In the genomic region with DNA sequence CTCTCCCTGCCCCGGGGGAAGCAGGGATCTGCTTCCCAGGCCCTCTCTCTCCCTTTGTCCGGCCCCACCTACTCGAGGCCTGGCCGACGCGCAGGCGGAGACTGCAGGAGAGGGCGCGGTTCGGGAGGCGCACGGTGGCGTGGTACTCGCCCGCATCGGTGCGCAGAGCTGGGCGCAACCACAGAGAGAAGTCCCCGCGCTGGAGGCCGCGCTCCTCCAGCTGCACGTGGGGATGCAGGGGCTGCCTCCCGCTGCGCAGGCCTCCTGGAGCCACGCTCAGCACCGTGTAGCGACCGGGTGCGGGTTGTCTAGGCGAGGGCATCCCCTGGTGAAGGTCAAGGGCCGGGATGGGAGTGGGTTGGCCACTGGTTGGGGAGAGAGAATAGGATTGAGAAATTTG, we compare ENCODE assay signal across 9 mouse cellular contexts. TPM values are rescaled to one million over a fixed set of nuclear protein-coding genes. Genes with fewer than 3 reads are reported as not detected.
DNase-seq lines count a peak whose midpoint lies in the region; ATAC-seq and TF ChIP-seq lines count a peak whose summit lies in the region.
"Had no signal": no experiment of that assay in that cellular context is flagged by ENCODE, and none has a peak within 500 bp of the region (broad histone marks: within the 10 kb centered on the region; RNA-seq: fewer than 3 reads in every experiment).

No protein-coding gene starts in this region.

- no peaks in the 10 kb centered on the region for H3K36me3 ChIP-seq in testis, adult 2 months (ENCODE audit: control insufficient read depth, insufficient read depth, low read length)
- peaks cover 27% of the 10 kb centered on the region for H3K36me3 ChIP-seq in limb, embryonic 13.5 days
- H3K36me3 ChIP-seq in stomach, postnatal 0 days (ENCODE audit: control insufficient read depth, insufficient read depth, low read length), result peaks cover 13% of the 10 kb centered on the region

- no peaks in the 10 kb centered on the region for H3K9me3 ChIP-seq in limb, embryonic 13.5 days
- no peaks in the 10 kb centered on the region for H3K9me3 ChIP-seq in stomach, postnatal 0 days (ENCODE audit: control insufficient read depth, low read length)

- no peak for TF ChIP-seq EP300 in stomach, postnatal 0 days (optimal IDR thresholded peaks at IDR 0.05)

- TF ChIP-seq CTCF in testis, adult 2 months (IDR thresholded peaks at IDR 0.05; ENCODE audit: control insufficient read depth, insufficient read depth, insufficient replicate concordance, low read depth, low read length), result no peak
- TF ChIP-seq CTCF in stomach, postnatal 0 days (IDR thresholded peaks at IDR 0.05; ENCODE audit: low read depth), result no peak
- TF ChIP-seq CTCF in left cerebral cortex, adult 2 months (IDR thresholded peaks at IDR 0.05), result no peak

- peak; percentile 38 for DNase-seq in adrenal gland, postnatal 14 days
- no peak for DNase-seq in adrenal gland, postnatal 25 days
- no peak for DNase-seq in testis, postnatal 10 days (ENCODE audit: low spot score)
- DNase-seq in stomach, postnatal 0 days (ENCODE audit: low spot score), result peak; percentile 62
- no peak for DNase-seq in left cerebral cortex, adult 2 months (ENCODE audit: extremely low spot score in 1 of 2, low spot score in 2 of 2)
- no peak for DNase-seq in B cell, adult 2 months

- TF ChIP-seq POLR2A in testis, adult 2 months (IDR thresholded peaks at IDR 0.05; ENCODE audit: control insufficient read depth, low read depth, low read length), result no peak

- peak overlapping the region; percentile 22 for H3K4me3 ChIP-seq in testis, adult 2 months (ENCODE audit: control insufficient read depth, low read depth, low read length)
- peak overlapping the region; percentile 25 for H3K4me3 ChIP-seq in limb, embryonic 13.5 days
- 0 out of 2 replicates have a peak overlapping the region, but pooled peaks have one; percentile 1 for H3K4me3 ChIP-seq in stomach, postnatal 0 days (ENCODE audit: low read depth, low read length)
- H3K4me3 ChIP-seq in left cerebral cortex, adult 2 months, result no peak overlapping the region; the same call in 1 of the 2 replicates

- peak overlapping the region; percentile 57 for H3K4me2 ChIP-seq in limb, embryonic 13.5 days (replicated peaks)
- peak overlapping the region; percentile 29 for H3K4me2 ChIP-seq in stomach, postnatal 0 days (replicated peaks; ENCODE audit: low read depth)

- H3K4me1 ChIP-seq in testis, adult 2 months (ENCODE audit: control insufficient read depth, insufficient read depth, low read length), result peaks cover 19% of the 10 kb centered on the region
- H3K4me1 ChIP-seq in limb, embryonic 13.5 days, result peaks cover 46% of the 10 kb centered on the region
- H3K4me1 ChIP-seq in stomach, postnatal 0 days (replicated peaks; ENCODE audit: control insufficient read depth, insufficient read depth), result peaks cover 12% of the 10 kb centered on the region; the same call in 1 of the 2 replicates

- peak overlapping the region; percentile 60 for H3K9ac ChIP-seq in limb, embryonic 13.5 days
- H3K9ac ChIP-seq in stomach, postnatal 0 days (ENCODE audit: low read length), result no peak overlapping the region

- ATAC-seq in limb, embryonic 13.5 days (ENCODE audit: low FRiP score, low read depth), result no peak
- ATAC-seq in stomach, postnatal 0 days (ENCODE audit: low FRiP score, low TSS enrichment), result peak; percentile 54; the same call in 1 of the 2 replicates

- 3% methylated on average over 32 of the region's 32 CpGs for WGBS in limb, embryonic 13.5 days
- WGBS in stomach, postnatal 0 days, result 15% methylated on average over 31 of the region's 32 CpGs

- no peaks in the 10 kb centered on the region for H3K27me3 ChIP-seq in testis, adult 2 months (ENCODE audit: control insufficient read depth, insufficient read depth, low read length)
- H3K27me3 ChIP-seq in limb, embryonic 13.5 days, result peaks cover 22% of the 10 kb centered on the region
- no peaks in the 10 kb centered on the region for H3K27me3 ChIP-seq in stomach, postnatal 0 days (ENCODE audit: control insufficient read depth, insufficient read depth, low read length)

- intact Hi-C loops in left cerebral cortex, adult 2 months (cut with DNase I), result no loop called here

- no peak overlapping the region for H3K27ac ChIP-seq in testis, adult 2 months (ENCODE audit: control insufficient read depth, insufficient read depth, low read depth, low read length)
- H3K27ac ChIP-seq in limb, embryonic 13.5 days, result no peak overlapping the region
- no peak overlapping the region for H3K27ac ChIP-seq in stomach, postnatal 0 days (replicated peaks)
- no peak overlapping the region for H3K27ac ChIP-seq in left cerebral cortex, adult 2 months
- H3K27ac ChIP-seq: macrophage had no signal

RNA-seq across cellular contexts. Expression of a gene that starts 1.5 kb away (rescaled TPM):
- total RNA-seq in adrenal gland, postnatal 14 days (2021), result 1.5 and 2.5 TPM in 2 replicates
- 1.2 and 1.4 TPM in 2 replicates for total RNA-seq in adrenal gland, postnatal 25 days (2021)
- polyA plus RNA-seq in testis, adult 2 months (2012; rRNA removed), result 0.11 and 0.12 TPM in 2 replicates
- polyA plus RNA-seq in limb, embryonic 13.5 days (2015; fragmentation: Nextera tagmentation; extraction: Ambion mirVana), result 1.7 and 3.1 TPM in 2 replicates
- polyA plus RNA-seq in stomach, postnatal 0 days (2015; fragmentation: Nextera tagmentation; extraction: Ambion mirVana), result 0.93 and 1.4 TPM in 2 replicates
- 1 to 10 TPM; 2.1 to 3.1 TPM for total RNA-seq in left cerebral cortex, adult 2 months (2021)

RNA-seq across cellular contexts. Expression of a gene that starts 9.9 kb away (rescaled TPM):
- 917 and 925 TPM in 2 replicates for total RNA-seq in adrenal gland, postnatal 14 days (2021)
- 790 and 858 TPM in 2 replicates for total RNA-seq in adrenal gland, postnatal 25 days (2021)
- polyA plus RNA-seq in testis, adult 2 months (2012; rRNA removed), result 142 and 168 TPM in 2 replicates
- polyA plus RNA-seq in limb, embryonic 13.5 days (2015; fragmentation: Nextera tagmentation; extraction: Ambion mirVana), result 303 and 321 TPM in 2 replicates
- 260 and 276 TPM in 2 replicates for polyA plus RNA-seq in stomach, postnatal 0 days (2015; fragmentation: Nextera tagmentation; extraction: Ambion mirVana)
- 100 to 1,000 TPM; 845 to 926 TPM for total RNA-seq in left cerebral cortex, adult 2 months (2021)

RNA-seq across cellular contexts. Expression of a gene that starts 21.2 kb away (rescaled TPM):
- total RNA-seq in adrenal gland, postnatal 14 days (2021), result 274 and 276 TPM in 2 replicates
- 271 and 277 TPM in 2 replicates for total RNA-seq in adrenal gland, postnatal 25 days (2021)
- polyA plus RNA-seq in testis, adult 2 months (2012; rRNA removed), result 75.4 and 76.5 TPM in 2 replicates
- 354 and 355 TPM in 2 replicates for polyA plus RNA-seq in limb, embryonic 13.5 days (2015; fragmentation: Nextera tagmentation; extraction: Ambion mirVana)
- polyA plus RNA-seq in stomach, postnatal 0 days (2015; fragmentation: Nextera tagmentation; extraction: Ambion mirVana), result 312 and 330 TPM in 2 replicates
- total RNA-seq in left cerebral cortex, adult 2 months (2021), result 100 to 1,000 TPM; 617 to 624 TPM

RNA-seq across cellular contexts. Expression of a gene that starts 22.0 kb away (rescaled TPM):
- total RNA-seq in adrenal gland, postnatal 14 days (2021), result 1.4 and 13.0 TPM in 2 replicates
- total RNA-seq in adrenal gland, postnatal 25 days (2021), result 0.21 TPM in 1 of 2 replicates, not detected in the other
- polyA plus RNA-seq in testis, adult 2 months (2012; rRNA removed), result 0.53 and 0.67 TPM in 2 replicates
- polyA plus RNA-seq in limb, embryonic 13.5 days (2015; fragmentation: Nextera tagmentation; extraction: Ambion mirVana), result 0.04 and 0.15 TPM in 2 replicates
- 0.45 and 0.65 TPM in 2 replicates for polyA plus RNA-seq in stomach, postnatal 0 days (2015; fragmentation: Nextera tagmentation; extraction: Ambion mirVana)
- total RNA-seq in left cerebral cortex, adult 2 months (2021), result 1 to 10 TPM; 2.0 to 4.6 TPM

RNA-seq across cellular contexts. Expression of a gene that starts 46.2 kb away (rescaled TPM):
- 1.6 and 2.3 TPM in 2 replicates for total RNA-seq in adrenal gland, postnatal 14 days (2021)
- 0.90 and 1.5 TPM in 2 replicates for total RNA-seq in adrenal gland, postnatal 25 days (2021)
- polyA plus RNA-seq in testis, adult 2 months (2012; rRNA removed), result 9.0 and 9.6 TPM in 2 replicates
- polyA plus RNA-seq in limb, embryonic 13.5 days (2015; fragmentation: Nextera tagmentation; extraction: Ambion mirVana), result 2.9 and 3.5 TPM in 2 replicates
- polyA plus RNA-seq in stomach, postnatal 0 days (2015; fragmentation: Nextera tagmentation; extraction: Ambion mirVana), result 0.45 and 0.87 TPM in 2 replicates
- total RNA-seq in left cerebral cortex, adult 2 months (2021), result 100 to 1,000 TPM; 231 to 248 TPM

Comparison
In these comparisons a context has a peak if more than half of its experiments do, and no peak if none do; other contexts are left out.
1. DNase-seq: peak in adrenal gland, postnatal 14 days (single experiment) and stomach, postnatal 0 days (single experiment); none in adrenal gland, postnatal 25 days (single experiment), testis, postnatal 10 days (single experiment), left cerebral cortex, adult 2 months (0 of 2) and B cell, adult 2 months (0 of 2).